Mouse (Mus musculus) spleen, embryonic (tissue): Measurements from ENCODE around the gene Cebpz.

Experiments
- CTCF ChIA-PET: fragments of 350-600 bp; sonication (Branson Sonifier 250); formaldehyde crosslinking; loops from one replicate; lab custom pipeline; 2022; lab: Charles Lee

The Cebpz gene

GRCm38 (mm10) chr17:78903158-78903557 is 33.7 kb downstream of the Cebpz start:
- CTCF ChIA-PET: no interaction called here

- CTCF ChIA-PET: no interaction called here
These were observed 41.5 kb downstream of the Cebpz start for GRCm38 (mm10) chr17:78895394-78895793.

GRCm38 (mm10) chr17:78894991-78895390 is 41.9 kb downstream of the Cebpz start:
- CTCF ChIA-PET: no interaction called here

GRCm38 (mm10) chr17:78891020-78891419 is 45.8 kb downstream of the Cebpz start:
- CTCF ChIA-PET: no interaction called here

GRCm38 (mm10) chr17:78889184-78889583 is 47.7 kb downstream of the Cebpz start:
- CTCF ChIA-PET: no interaction called here

- CTCF ChIA-PET: no interaction called here
These were observed 48.3 kb downstream of the Cebpz start for GRCm38 (mm10) chr17:78888554-78888953.

- CTCF ChIA-PET: no interaction called here
These were observed 51.4 kb downstream of the Cebpz start for GRCm38 (mm10) chr17:78885286-78886065.

- CTCF ChIA-PET: no interaction called here
These were observed 53.6 kb downstream of the Cebpz start for GRCm38 (mm10) chr17:78883291-78883690.

GRCm38 (mm10) chr17:78882401-78883112 is 54.3 kb downstream of the Cebpz start, which contains the start of gene Eif2ak2:
Gene Eif2ak2, minus strand, starts transcription at chr17:78882573.
- CTCF ChIA-PET: no interaction called here

GRCm38 (mm10) chr17:78881878-78882304 is 55.0 kb downstream of the Cebpz start:
- CTCF ChIA-PET: no interaction called here

- CTCF ChIA-PET: interaction anchor here (0.6 kb wide), 1 partner anchor 39 kb away, joined by 4 read pairs; the partner anchor contains the start of genes Gpatch11 and Heatr5b
These were observed 63.0 kb downstream of the Cebpz start for GRCm38 (mm10) chr17:78873886-78874285.
